Mouse (Mus musculus): ENCODE measurements around the gene Mast3. TPM values are rescaled to one million over a fixed set of nuclear protein-coding genes. Genes with fewer than 3 reads are reported as not detected.

Mast3 gene
- polyA plus RNA-seq, 1 experiment: 45.2 TPM

- TF ChIP-seq CTCF (IDR thresholded peaks at IDR 0.05; ENCODE audit: borderline replicate concordance, extremely low read depth, insufficient read depth, insufficient read length) (no peak), POLR2A (IDR thresholded peaks at IDR 0.05; ENCODE audit: borderline replicate concordance, extremely low read depth, insufficient read depth, insufficient read length, poor library complexity, severe bottlenecking) (no peak)
- DNase-seq (ENCODE audit: low read depth): no peak
Observed at GRCm38 (mm10) chr8:70765329-70765728, 39.5 kb downstream of the Mast3 start.

DNA sequence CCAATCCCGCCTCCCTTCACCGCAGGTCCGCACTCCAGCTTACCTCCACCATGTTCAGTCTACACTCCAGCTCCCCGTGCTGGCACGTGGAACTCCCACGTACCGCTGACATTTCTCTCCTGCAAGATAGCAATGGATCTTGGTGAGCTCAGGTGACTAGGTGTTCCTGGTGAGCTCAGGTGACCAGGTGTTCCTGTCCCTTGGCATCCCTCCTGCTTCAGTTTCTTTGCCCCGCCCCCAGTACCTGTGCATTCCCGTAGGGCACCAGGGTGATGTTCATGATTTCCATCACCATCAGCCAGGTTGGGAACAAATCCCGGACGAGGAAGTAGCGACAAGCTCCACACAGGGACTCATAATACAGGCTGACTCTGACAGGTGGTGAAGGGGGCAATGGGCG lies 40.2 kb downstream of the Mast3 start:
- no peak for DNase-seq (ENCODE audit: low read depth)
- TF ChIP-seq POLR2A (IDR thresholded peaks at IDR 0.05; ENCODE audit: borderline replicate concordance, extremely low read depth, insufficient read depth, insufficient read length, poor library complexity, severe bottlenecking): no peak
- TF ChIP-seq CTCF (IDR thresholded peaks at IDR 0.05; ENCODE audit: borderline replicate concordance, extremely low read depth, insufficient read depth, insufficient read length): no peak

DNA sequence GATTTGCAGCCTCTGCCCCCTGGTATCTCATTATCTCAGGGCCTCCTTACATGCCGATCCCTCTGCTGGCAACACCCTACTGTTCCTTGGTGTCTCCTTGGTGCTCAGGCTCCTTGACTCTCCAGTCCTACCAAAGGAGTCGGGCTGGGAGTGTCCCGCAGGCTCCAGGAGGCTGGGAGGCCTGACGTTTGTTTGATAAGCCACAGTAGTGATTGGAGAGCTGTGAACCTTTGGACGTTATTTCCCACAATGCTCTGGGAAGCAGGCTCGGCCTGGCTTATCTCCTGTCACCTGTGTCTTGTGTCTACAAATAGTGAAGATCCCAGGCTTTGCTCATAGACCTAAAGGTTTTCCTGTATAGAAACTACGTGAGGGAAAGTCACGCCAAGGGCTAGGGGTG lies 40.8 kb downstream of the Mast3 start:
- DNase-seq (ENCODE audit: low read depth): no peak
- no peak for TF ChIP-seq CTCF (IDR thresholded peaks at IDR 0.05; ENCODE audit: borderline replicate concordance, extremely low read depth, insufficient read depth, insufficient read length)
- no peak for TF ChIP-seq POLR2A (IDR thresholded peaks at IDR 0.05; ENCODE audit: borderline replicate concordance, extremely low read depth, insufficient read depth, insufficient read length, poor library complexity, severe bottlenecking)

DNA sequence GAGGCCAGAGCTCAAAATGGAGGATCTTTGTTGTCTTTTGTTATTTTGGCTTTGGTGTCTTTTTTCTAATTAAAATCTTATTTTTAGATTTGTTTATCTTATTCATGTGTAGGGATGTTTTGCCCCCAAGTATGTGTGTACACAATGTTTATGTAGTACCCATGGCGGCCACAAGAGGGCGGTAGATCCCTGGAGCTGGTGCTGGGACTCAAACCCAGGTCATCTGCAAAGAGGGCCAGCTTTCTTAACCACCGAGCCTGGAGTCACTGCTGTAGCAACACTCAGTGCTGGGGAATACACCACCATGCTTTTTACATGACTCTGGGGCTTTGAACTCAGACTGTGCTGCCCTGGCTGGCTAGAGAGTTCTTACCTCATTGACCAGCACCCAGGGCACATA lies 41.5 kb downstream of the Mast3 start:
- DNase-seq (ENCODE audit: low read depth): no peak

GRCm38 (mm10) chr8:70762118-70762517 lies 42.7 kb downstream of the Mast3 start:
- DNase-seq (ENCODE audit: low read depth): no peak
- TF ChIP-seq CTCF (IDR thresholded peaks at IDR 0.05; ENCODE audit: borderline replicate concordance, extremely low read depth, insufficient read depth, insufficient read length): no peak
- no peak for TF ChIP-seq POLR2A (IDR thresholded peaks at IDR 0.05; ENCODE audit: borderline replicate concordance, extremely low read depth, insufficient read depth, insufficient read length, poor library complexity, severe bottlenecking)

More for the DNA sequence above, 41.5 kb downstream of the Mast3 start:
- TF ChIP-seq POLR2A (IDR thresholded peaks at IDR 0.05; ENCODE audit: borderline replicate concordance, extremely low read depth, insufficient read depth, insufficient read length, poor library complexity, severe bottlenecking) (no peak), CTCF (IDR thresholded peaks at IDR 0.05; ENCODE audit: borderline replicate concordance, extremely low read depth, insufficient read depth, insufficient read length) (peak; percentile 82)

DNA sequence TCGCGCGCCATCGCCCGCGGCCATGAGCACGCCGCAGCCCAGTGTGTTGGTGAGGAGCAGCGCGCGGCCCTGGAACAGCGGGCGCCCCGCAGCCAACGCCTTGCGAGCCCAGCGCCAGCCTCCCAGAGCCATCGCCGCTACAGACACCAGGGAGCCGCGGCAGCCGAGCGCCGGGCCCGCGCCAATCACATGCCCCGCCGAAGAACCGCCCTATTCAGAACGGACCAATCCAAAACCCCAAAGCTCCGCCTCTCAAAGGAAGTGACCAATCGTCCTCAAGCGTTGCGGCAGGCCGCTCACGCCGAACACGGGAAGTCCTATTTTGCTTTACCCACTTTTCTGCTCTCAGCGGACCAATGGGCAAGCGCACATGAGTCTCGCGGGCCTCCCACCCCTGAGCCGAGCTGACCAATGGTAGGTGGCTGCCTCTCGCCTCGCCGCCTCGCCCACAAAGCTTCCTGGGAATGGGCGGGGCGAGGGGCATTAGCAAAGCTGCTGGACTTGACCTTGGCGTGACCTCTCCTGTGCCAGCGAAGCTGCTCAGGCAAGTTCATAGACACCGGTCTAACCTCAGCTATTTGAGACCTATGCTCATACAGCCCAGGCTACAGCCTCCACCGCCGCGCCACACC lies 44.0 kb downstream of the Mast3 start, which contains the start of gene Mpv17l2:
Mpv17l2 (minus strand) TSS at position 172 of the 632 bp plus-strand sequence.
- TF ChIP-seq POLR2A (IDR thresholded peaks at IDR 0.05; ENCODE audit: borderline replicate concordance, extremely low read depth, insufficient read depth, insufficient read length, poor library complexity, severe bottlenecking): peak; percentile 64
- no peak for TF ChIP-seq CTCF (IDR thresholded peaks at IDR 0.05; ENCODE audit: borderline replicate concordance, extremely low read depth, insufficient read depth, insufficient read length)
- peak; percentile 99 for DNase-seq (ENCODE audit: low read depth)

GRCm38 (mm10) chr8:70760350-70760749 lies 44.5 kb downstream of the Mast3 start:
- DNase-seq (ENCODE audit: low read depth): no peak
- no peak for TF ChIP-seq POLR2A (IDR thresholded peaks at IDR 0.05; ENCODE audit: borderline replicate concordance, extremely low read depth, insufficient read depth, insufficient read length, poor library complexity, severe bottlenecking)
- TF ChIP-seq CTCF (IDR thresholded peaks at IDR 0.05; ENCODE audit: borderline replicate concordance, extremely low read depth, insufficient read depth, insufficient read length): no peak

DNA sequence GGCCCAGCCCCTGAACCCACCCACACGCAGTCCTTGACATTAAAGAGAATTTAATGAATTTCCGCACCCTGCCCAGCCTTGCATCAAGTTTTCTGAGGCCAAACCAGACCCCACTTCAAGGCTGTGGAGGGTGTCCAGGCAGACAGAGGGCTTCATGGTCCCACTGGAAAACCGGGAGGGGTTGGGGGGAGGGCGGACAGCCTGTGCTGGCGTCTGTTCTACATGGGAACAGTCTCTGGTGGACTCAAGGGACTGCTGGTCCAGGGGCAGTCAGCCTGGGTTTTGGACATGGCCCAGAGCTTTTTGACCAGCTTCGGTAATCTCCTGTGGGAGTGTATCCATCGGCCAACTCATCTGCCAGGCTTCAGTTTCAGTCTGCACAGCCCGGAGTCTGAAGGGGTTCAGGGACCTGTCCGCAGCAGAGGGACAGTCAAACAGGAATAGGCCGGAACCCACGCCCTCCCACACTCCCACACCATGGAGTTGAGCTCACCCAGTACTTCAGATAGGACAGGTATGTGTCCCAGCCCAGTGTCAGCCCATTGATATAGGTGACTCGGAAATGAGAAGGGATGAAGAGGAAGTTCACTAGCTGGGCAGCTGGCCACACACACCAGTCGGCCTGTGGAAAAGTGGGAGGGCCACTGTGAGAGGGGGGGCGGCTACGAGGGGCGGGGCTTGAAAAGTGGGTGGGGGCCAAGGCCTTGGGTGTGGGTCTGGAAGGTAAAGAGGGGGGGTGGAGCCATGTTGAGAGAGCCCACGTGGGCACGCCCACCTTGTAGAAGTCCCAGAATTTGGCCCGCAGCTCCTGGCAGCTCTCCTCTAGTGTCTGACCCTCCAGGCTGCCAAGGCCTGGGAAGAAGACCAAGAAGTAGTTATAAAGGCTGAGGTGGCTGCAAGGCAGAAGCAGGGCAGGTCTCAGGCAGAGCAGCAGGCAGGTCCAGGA lies 46.0 kb downstream of the Mast3 start:
- DNase-seq (ENCODE audit: low read depth): peak; percentile 50
- no peak for TF ChIP-seq POLR2A (IDR thresholded peaks at IDR 0.05; ENCODE audit: borderline replicate concordance, extremely low read depth, insufficient read depth, insufficient read length, poor library complexity, severe bottlenecking)
- TF ChIP-seq CTCF (IDR thresholded peaks at IDR 0.05; ENCODE audit: borderline replicate concordance, extremely low read depth, insufficient read depth, insufficient read length): no peak

DNA sequence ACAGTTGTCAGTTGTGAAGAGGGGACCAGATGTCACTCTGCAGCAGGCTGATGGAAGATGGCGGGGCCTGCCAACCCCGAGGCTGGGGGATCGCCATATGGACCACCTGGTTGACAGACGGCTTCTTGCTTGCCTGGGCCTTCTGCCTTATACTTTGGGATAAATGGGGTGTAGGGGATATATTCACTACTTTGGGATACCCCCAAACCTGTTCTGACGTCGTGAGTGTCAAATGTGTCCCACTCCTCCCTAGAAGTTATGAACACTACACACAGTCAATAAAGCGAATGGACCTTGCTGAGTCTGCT lies 46.6 kb downstream of the Mast3 start:
- TF ChIP-seq POLR2A (IDR thresholded peaks at IDR 0.05; ENCODE audit: borderline replicate concordance, extremely low read depth, insufficient read depth, insufficient read length, poor library complexity, severe bottlenecking) (no peak), CTCF (IDR thresholded peaks at IDR 0.05; ENCODE audit: borderline replicate concordance, extremely low read depth, insufficient read depth, insufficient read length) (no peak)
- DNase-seq (ENCODE audit: low read depth): peak; percentile 80

- TF ChIP-seq POLR2A (IDR thresholded peaks at IDR 0.05; ENCODE audit: borderline replicate concordance, extremely low read depth, insufficient read depth, insufficient read length, poor library complexity, severe bottlenecking) (no peak), CTCF (IDR thresholded peaks at IDR 0.05; ENCODE audit: borderline replicate concordance, extremely low read depth, insufficient read depth, insufficient read length) (peak; percentile 41; the same call in 1 of the 2 replicates)
- peak; percentile 63 for DNase-seq (ENCODE audit: low read depth)
Observed at GRCm38 (mm10) chr8:70757523-70758307, 47.1 kb downstream of the Mast3 start.
